Mouse (Mus musculus) hindbrain, embryonic 14.5 days (tissue): ENCODE measurements around the gene Lnx1. TPM values are rescaled to one million over a fixed set of nuclear protein-coding genes. Genes with fewer than 3 reads are reported as not detected.

ENCODE experiments used
- ATAC-seq: fragments of 200-750 bp; cut with Nextera tagmentation; 2 replicates; pipeline ENCODE4 v1.8.0; 2017; ENCODE audit warnings: moderate number of reproducible peaks, mild to moderate bottlenecking, moderate TSS enrichment, moderate library complexity; ENCODE audit not compliant: low FRiP score
- DNase-seq: peaks from one replicate; pipeline ENCODE4 v3.0.0-alpha.2; 2015; ENCODE audit warnings: low spot score
- H3K27ac ChIP-seq: fragments of 300-500 bp; sonication (generic); 2 replicates; pipeline ENCODE4 v1.5.1; 2014; ENCODE audit warnings: mild to moderate bottlenecking, moderate library complexity
- H3K27me3 ChIP-seq: fragments of 300-500 bp; sonication (generic); 2 replicates; pipeline ENCODE4 v1.6.1; 2014; ENCODE audit warnings: mild to moderate bottlenecking, low read length, mixed read lengths; ENCODE audit not compliant: control insufficient read depth, insufficient read depth
- H3K36me3 ChIP-seq: fragments of 300-500 bp; sonication (generic); replicated peaks from 2 replicates; pipeline ENCODE4 v1.6.1; 2014; ENCODE audit not compliant: control insufficient read depth, insufficient read depth
- H3K4me1 ChIP-seq: fragments of 300-500 bp; sonication (generic); replicated peaks from 2 replicates; pipeline ENCODE4 v1.6.1; 2014; ENCODE audit warnings: antibody characterized with exemption, low read length, mixed read lengths; ENCODE audit not compliant: control insufficient read depth, insufficient read depth
- H3K4me2 ChIP-seq: fragments of 300-500 bp; sonication (generic); replicated peaks from 2 replicates; pipeline ENCODE4 v1.6.1; 2014; ENCODE audit warnings: mild to moderate bottlenecking, moderate library complexity
- H3K4me3 ChIP-seq: fragments of 300-500 bp; sonication (generic); replicated peaks from 2 replicates; pipeline ENCODE4 v1.5.1; 2014; ENCODE audit warnings: mild to moderate bottlenecking, low read length
- H3K9ac ChIP-seq: fragments of 300-500 bp; sonication (generic); 2 replicates; pipeline ENCODE4 v1.6.1; 2014
- H3K9me3 ChIP-seq: fragments of 300-500 bp; sonication (generic); 2 replicates; pipeline ENCODE4 v1.6.1; 2016; ENCODE audit warnings: low read length; ENCODE audit not compliant: control insufficient read depth
- WGBS: fragments of 180-500 bp; shearing (Covaris S2); extraction: QIAGEN DNeasy Blood & Tissue Kit; methylation state at CpG from one replicate; pipeline ENCODE4 v1.1.7; 2014; 5-methylcytosine and 5-hydroxymethylcytosine counted together
- polyA plus RNA-seq: library from polyadenylated mRNA; unstranded; fragments of >200 nt; fragmentation: Nextera tagmentation; extraction: Ambion mirVana; gene quantifications from 2 replicates; pipeline ENCODE4 v1.2.1, GENCODE M21; 2014

Lnx1 gene
- polyA plus RNA-seq, 1 experiment from 2014 or later = 10.3 TPM

DNA sequence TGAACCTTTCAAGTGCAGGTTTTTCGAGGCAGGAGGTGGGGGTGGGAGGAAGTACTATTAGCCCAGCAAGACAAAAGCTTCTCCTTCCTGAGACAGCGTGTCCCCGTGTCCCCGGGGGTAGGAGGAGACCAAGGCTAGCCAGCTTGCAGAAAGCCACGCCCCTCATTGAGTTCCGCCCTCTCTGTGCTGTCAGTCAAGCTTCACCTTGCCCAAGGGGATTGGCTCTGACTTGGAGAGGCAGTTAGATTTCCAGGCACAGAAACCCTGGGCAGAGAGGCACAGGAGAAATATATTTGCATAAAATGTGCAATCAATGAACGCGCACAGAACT is 1.7 kb upstream of the Lnx1 start:
- Histone ChIP-seq H3K27me3 (no peaks in the 10 kb centered on the region), H3K9me3 (no peaks in the 10 kb centered on the region), H3K9ac (0 out of 2 replicates have a peak overlapping the region, but pooled peaks have one; percentile 1), H3K4me1 (0 out of 2 replicates have a peak, but pooled peaks cover 11% of the 10 kb centered on the region), H3K4me3 (peak overlapping the region; percentile 28), H3K36me3 (no peaks in the 10 kb centered on the region), H3K27ac (no peak overlapping the region), H3K4me2 (peak overlapping the region; percentile 48)
- DNase-seq (peak; percentile 83), ATAC-seq (peak; percentile 93)
- 0% methylated on average over 8 of the region's 8 CpGs for WGBS

- DNase-seq (peak; percentile 39), ATAC-seq (peak; percentile 83)
- H3K4me2 ChIP-seq = peak overlapping the region; percentile 48
- H3K27me3 ChIP-seq = no peaks in the 10 kb centered on the region
- no peaks in the 10 kb centered on the region for H3K36me3 ChIP-seq
- 0 out of 2 replicates have a peak overlapping the region, but pooled peaks have one; percentile 1 for H3K9ac ChIP-seq
- 11% methylated on average over 17 of the region's 17 CpGs for WGBS
- H3K4me3 ChIP-seq = peak overlapping the region; percentile 28
- no peaks in the 10 kb centered on the region for H3K9me3 ChIP-seq
- no peak overlapping the region for H3K27ac ChIP-seq
- 0 out of 2 replicates have a peak, but pooled peaks cover 11% of the 10 kb centered on the region for H3K4me1 ChIP-seq
Measured at GRCm38 (mm10) chr5:74703741-74704459, 1.2 kb upstream of the Lnx1 start.

GRCm38 (mm10) chr5:74700918-74701317 is 1.8 kb downstream of the Lnx1 start:
- H3K36me3 ChIP-seq = no peaks in the 10 kb centered on the region
- no peak overlapping the region for H3K4me3 ChIP-seq
- 93% methylated on average over 2 of the region's 2 CpGs for WGBS
- ATAC-seq = no peak
- no peak overlapping the region for H3K9ac ChIP-seq
- no peak overlapping the region for H3K27ac ChIP-seq
- H3K9me3 ChIP-seq = no peaks in the 10 kb centered on the region
- H3K4me2 ChIP-seq = no peak overlapping the region
- 0 out of 2 replicates have a peak, but pooled peaks cover 11% of the 10 kb centered on the region for H3K4me1 ChIP-seq
- no peaks in the 10 kb centered on the region for H3K27me3 ChIP-seq
- no peak for DNase-seq

- H3K27ac ChIP-seq = no peak overlapping the region
- no peaks in the 10 kb centered on the region for H3K36me3 ChIP-seq
- H3K9ac ChIP-seq = no peak overlapping the region
- no peaks in the 10 kb centered on the region for H3K27me3 ChIP-seq
- DNase-seq (no peak), ATAC-seq (no peak)
- no peak overlapping the region for H3K4me2 ChIP-seq
- no peak overlapping the region for H3K4me3 ChIP-seq
- H3K9me3 ChIP-seq = no peaks in the 10 kb centered on the region
- H3K4me1 ChIP-seq = 0 out of 2 replicates have a peak, but pooled peaks cover 7% of the 10 kb centered on the region
- WGBS = 85% methylated on average over 1 of the region's 1 CpGs
Measured at GRCm38 (mm10) chr5:74699673-74700072, 3.0 kb downstream of the Lnx1 start.

- no peak for DNase-seq
- H3K27ac ChIP-seq = no peak overlapping the region
- no peak for ATAC-seq
- no peaks in the 10 kb centered on the region for H3K4me1 ChIP-seq
- no peak overlapping the region for H3K4me3 ChIP-seq
- no peaks in the 10 kb centered on the region for H3K27me3 ChIP-seq
- H3K36me3 ChIP-seq = no peaks in the 10 kb centered on the region
- WGBS = 75% methylated on average over 9 of the region's 9 CpGs
- no peaks in the 10 kb centered on the region for H3K9me3 ChIP-seq
- no peak overlapping the region for H3K9ac ChIP-seq
- H3K4me2 ChIP-seq = no peak overlapping the region
Measured at GRCm38 (mm10) chr5:74697534-74697933, 5.2 kb downstream of the Lnx1 start.

DNA sequence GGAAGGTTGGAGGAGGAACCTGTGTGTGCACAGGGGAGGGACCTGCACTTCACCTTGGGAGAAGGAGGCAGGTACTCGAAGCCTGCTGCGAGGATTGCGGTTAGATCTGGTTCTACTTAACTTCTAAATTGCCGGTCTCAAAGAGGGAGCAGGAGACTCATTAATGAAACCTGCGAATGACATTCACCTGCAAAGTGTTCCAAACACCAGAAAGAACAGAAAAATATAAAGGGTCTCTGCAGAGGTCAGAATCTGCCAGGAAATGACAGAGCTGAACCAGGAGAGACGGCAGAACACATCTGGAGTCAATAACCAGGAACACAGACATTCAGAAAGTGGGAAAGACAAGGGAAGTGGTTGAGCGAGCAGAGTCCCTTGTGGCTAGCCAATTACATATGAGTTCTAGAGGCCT is 8.3 kb downstream of the Lnx1 start:
- no peaks in the 10 kb centered on the region for H3K9me3 ChIP-seq
- no peak overlapping the region for H3K4me2 ChIP-seq
- no peak overlapping the region for H3K9ac ChIP-seq
- 71% methylated on average over 7 of the region's 7 CpGs for WGBS
- no peaks in the 10 kb centered on the region for H3K36me3 ChIP-seq
- no peak overlapping the region for H3K4me3 ChIP-seq
- no peaks in the 10 kb centered on the region for H3K27me3 ChIP-seq
- H3K27ac ChIP-seq = no peak overlapping the region
- H3K4me1 ChIP-seq = no peaks in the 10 kb centered on the region
- DNase-seq (no peak), ATAC-seq (no peak)

- Histone ChIP-seq H3K4me3 (no peak overlapping the region), H3K27me3 (no peaks in the 10 kb centered on the region), H3K36me3 (no peaks in the 10 kb centered on the region), H3K4me1 (no peaks in the 10 kb centered on the region), H3K4me2 (no peak overlapping the region), H3K27ac (no peak overlapping the region), H3K9me3 (no peaks in the 10 kb centered on the region), H3K9ac (no peak overlapping the region)
- WGBS = 71% methylated on average over 2 of the region's 2 CpGs
- ATAC-seq (no peak), DNase-seq (no peak)
Measured at GRCm38 (mm10) chr5:74693836-74694235, 8.9 kb downstream of the Lnx1 start.

GRCm38 (mm10) chr5:74692411-74693090 is 10.2 kb downstream of the Lnx1 start:
- DNase-seq (no peak), ATAC-seq (no peak)
- H3K4me2 ChIP-seq = no peak overlapping the region
- no peaks in the 10 kb centered on the region for H3K36me3 ChIP-seq
- H3K9ac ChIP-seq = no peak overlapping the region
- H3K27ac ChIP-seq = no peak overlapping the region
- no peak overlapping the region for H3K4me3 ChIP-seq
- no peaks in the 10 kb centered on the region for H3K27me3 ChIP-seq
- 83% methylated on average over 6 of the region's 6 CpGs for WGBS
- no peaks in the 10 kb centered on the region for H3K4me1 ChIP-seq
- H3K9me3 ChIP-seq = no peaks in the 10 kb centered on the region

DNA sequence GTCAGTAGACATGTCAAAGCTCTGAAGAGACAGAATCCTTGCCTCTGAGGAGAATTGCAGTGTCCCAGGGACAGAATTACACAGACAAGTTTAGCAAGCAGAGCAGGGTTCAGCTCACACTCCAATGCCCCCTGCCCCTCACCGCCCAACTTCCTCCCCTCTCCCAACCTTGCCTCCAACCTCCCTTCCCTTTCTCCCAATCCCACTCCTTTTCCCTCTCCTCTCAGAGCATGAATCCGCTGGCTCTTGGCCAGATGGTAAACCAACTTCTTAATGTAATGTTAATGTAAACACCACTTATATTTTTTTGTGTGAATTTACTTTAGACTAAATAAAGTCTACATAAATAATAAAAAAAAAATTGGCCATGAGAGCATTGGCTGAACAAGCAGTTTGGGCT is 13.9 kb downstream of the Lnx1 start:
- H3K36me3 ChIP-seq = no peaks in the 10 kb centered on the region
- H3K4me1 ChIP-seq = no peaks in the 10 kb centered on the region
- DNase-seq = no peak
- H3K4me3 ChIP-seq = no peak overlapping the region
- H3K27me3 ChIP-seq = no peaks in the 10 kb centered on the region
- no peak overlapping the region for H3K9ac ChIP-seq
- no peak for ATAC-seq
- H3K9me3 ChIP-seq = no peaks in the 10 kb centered on the region
- 88% methylated on average over 2 of the region's 2 CpGs for WGBS
- no peak overlapping the region for H3K27ac ChIP-seq
- H3K4me2 ChIP-seq = no peak overlapping the region
